Mouse (Mus musculus) heart, embryonic 15.5 days (tissue): ENCODE measurements around the gene Ccnd3. TPM values are rescaled to one million over a fixed set of nuclear protein-coding genes. Genes with fewer than 3 reads are reported as not detected.

Experiments used
- ATAC-seq: fragments of 200-750 bp; cut with Nextera tagmentation; replicated peaks from 2 replicates; pipeline ENCODE4 v1.8.0; 2017; ENCODE audit warnings: low read depth, moderate TSS enrichment; ENCODE audit not compliant: insufficient number of reproducible peaks, insufficient read depth, low FRiP score
- H3K27ac ChIP-seq: fragments of 300-500 bp; sonication (generic); 2 replicates; pipeline ENCODE4 v1.5.1; 2015; ENCODE audit warnings: mild to moderate bottlenecking, inconsistent platforms
- H3K27me3 ChIP-seq: fragments of 300-500 bp; sonication (generic); 2 replicates; pipeline ENCODE4 v1.6.1; 2015; ENCODE audit warnings: inconsistent platforms
- H3K36me3 ChIP-seq: fragments of 300-500 bp; sonication (generic); 2 replicates; pipeline ENCODE4 v1.6.1; 2015; ENCODE audit warnings: mild to moderate bottlenecking, inconsistent platforms
- H3K4me1 ChIP-seq: fragments of 300-500 bp; sonication (generic); replicated peaks from 2 replicates; pipeline ENCODE4 v1.6.1; 2015; ENCODE audit warnings: inconsistent platforms
- H3K4me2 ChIP-seq: fragments of 300-500 bp; sonication (generic); 2 replicates; pipeline ENCODE4 v1.6.1; 2015; ENCODE audit warnings: inconsistent platforms, mild to moderate bottlenecking, moderate library complexity
- H3K4me3 ChIP-seq: fragments of 300-500 bp; sonication (generic); 2 replicates; pipeline ENCODE4 v1.5.1; 2015; ENCODE audit warnings: mild to moderate bottlenecking, inconsistent platforms
- H3K9ac ChIP-seq: fragments of 300-500 bp; sonication (generic); 2 replicates; pipeline ENCODE4 v1.6.1; 2015; ENCODE audit warnings: mild to moderate bottlenecking, inconsistent platforms
- H3K9me3 ChIP-seq: fragments of 300-500 bp; sonication (generic); replicated peaks from 2 replicates; pipeline ENCODE4 v1.6.1; 2016; ENCODE audit warnings: inconsistent platforms
- WGBS: fragments of 180-500 bp; shearing (Covaris S2); methylation state at CpG from one replicate; pipeline ENCODE4 v1.1.7; 2015; ENCODE audit warnings: mixed read lengths; 5-methylcytosine and 5-hydroxymethylcytosine counted together
- polyA plus RNA-seq: library from polyadenylated mRNA; unstranded; fragments of >200 nt; fragmentation: Nextera tagmentation; extraction: Ambion mirVana; gene quantifications from 2 replicates; pipeline ENCODE4 v1.2.1, GENCODE M21; 2015

Gene Ccnd3
- polyA plus RNA-seq, 1 experiment from 2014 or later, result 369 TPM

DNA sequence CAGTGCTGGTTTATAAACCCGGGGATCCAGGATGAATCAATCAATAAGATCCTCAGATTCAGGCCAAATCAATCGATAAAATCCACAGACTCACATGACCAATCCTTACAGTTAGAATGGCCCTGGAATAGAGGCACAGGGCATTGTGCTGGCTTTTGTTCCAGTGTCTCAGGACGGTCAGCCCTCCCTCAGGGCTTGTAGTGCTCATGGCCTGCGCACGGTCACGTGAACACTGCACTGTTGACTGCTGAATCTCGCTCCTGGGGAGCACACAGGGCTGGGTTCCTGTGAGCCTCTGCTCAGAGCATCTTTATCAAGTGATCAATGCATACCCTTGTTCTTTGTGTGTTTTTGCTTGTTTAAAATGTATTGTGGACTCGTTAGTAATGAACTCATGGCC is 24.1 kb downstream of the Ccnd3 start:
- no peak for ATAC-seq
- Histone ChIP-seq H3K9ac (no peak overlapping the region), H3K9me3 (no peaks in the 10 kb centered on the region), H3K36me3 (no peaks in the 10 kb centered on the region), H3K27me3 (no peaks in the 10 kb centered on the region), H3K4me2 (no peak overlapping the region), H3K4me3 (no peak overlapping the region), H3K4me1 (peaks cover 41% of the 10 kb centered on the region), H3K27ac (peak overlapping the region; percentile 29; the same call in 1 of the 2 replicates)
- 77% methylated on average over 8 of the region's 8 CpGs for WGBS

DNA sequence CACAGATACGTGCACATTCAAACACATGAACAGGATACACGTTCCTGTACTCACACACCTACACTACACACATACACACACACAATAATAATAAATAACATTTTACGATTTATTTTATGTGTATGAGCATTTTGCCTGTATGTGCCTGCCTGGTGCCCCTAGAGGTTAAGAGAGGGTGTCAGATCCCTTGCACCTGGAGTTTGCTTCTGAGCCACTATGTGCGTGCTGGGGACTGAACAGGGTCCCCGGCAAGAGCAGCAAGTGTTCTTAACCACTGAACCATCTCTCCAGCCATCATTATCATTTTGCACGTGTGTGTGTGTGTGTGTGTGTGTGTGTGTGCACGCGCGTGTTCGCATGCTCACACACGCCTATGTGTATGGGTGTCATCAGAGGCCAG is 24.7 kb downstream of the Ccnd3 start:
- Histone ChIP-seq H3K9ac (no peak overlapping the region), H3K9me3 (no peaks in the 10 kb centered on the region), H3K4me3 (no peak overlapping the region), H3K4me2 (no peak overlapping the region), H3K27me3 (no peaks in the 10 kb centered on the region), H3K36me3 (no peaks in the 10 kb centered on the region), H3K4me1 (peaks cover 34% of the 10 kb centered on the region), H3K27ac (no peak overlapping the region)
- 93% methylated on average over 11 of the region's 11 CpGs for WGBS
- no peak for ATAC-seq

DNA sequence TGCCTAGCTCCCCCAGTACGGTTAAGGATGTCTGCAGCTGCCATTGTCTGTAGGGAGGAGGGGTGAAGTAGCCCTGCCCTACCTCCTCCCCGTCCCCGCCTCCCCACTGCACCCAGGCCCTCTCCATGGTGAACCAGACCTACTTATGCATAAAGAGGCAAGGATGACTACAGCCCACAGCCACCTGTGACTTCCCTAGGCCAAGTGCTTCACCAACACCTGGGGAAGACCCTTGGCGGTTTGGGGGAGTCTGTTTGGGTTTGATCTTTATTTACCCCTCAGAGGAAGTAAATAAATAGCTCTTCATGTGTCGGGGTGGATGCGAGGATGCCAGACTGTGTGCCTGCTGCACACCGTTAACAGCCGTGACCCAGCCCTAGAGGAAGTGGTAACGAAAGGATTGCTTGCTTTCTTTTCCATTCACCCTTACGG is 26.6 kb downstream of the Ccnd3 start:
- ATAC-seq, result no peak
- H3K36me3 ChIP-seq, result no peaks in the 10 kb centered on the region
- H3K27ac ChIP-seq, result no peak overlapping the region
- H3K4me2 ChIP-seq, result no peak overlapping the region
- WGBS, result 61% methylated on average over 10 of the region's 10 CpGs
- no peak overlapping the region for H3K9ac ChIP-seq
- peaks cover 31% of the 10 kb centered on the region for H3K4me1 ChIP-seq
- H3K27me3 ChIP-seq, result no peaks in the 10 kb centered on the region
- H3K4me3 ChIP-seq, result no peak overlapping the region
- no peaks in the 10 kb centered on the region for H3K9me3 ChIP-seq

DNA sequence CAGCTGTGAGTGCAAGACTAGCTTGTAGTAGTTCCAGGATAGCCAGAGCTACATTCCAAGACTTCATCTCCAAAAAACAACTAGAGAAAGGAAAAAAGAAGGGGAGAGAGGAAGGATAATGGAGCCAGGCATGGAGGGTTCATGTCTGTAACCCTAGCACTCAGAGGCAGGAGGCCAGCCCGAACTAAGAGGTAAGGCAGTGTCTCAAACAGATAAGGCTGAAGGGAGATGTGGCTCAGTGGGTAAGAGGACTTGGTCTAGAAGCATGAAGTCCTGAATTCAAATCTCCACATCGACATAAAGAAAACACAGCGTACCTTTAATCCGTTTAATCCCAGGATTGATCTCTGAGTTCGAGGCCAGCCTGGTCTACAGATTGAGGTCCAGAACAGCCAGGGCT is 27.5 kb downstream of the Ccnd3 start:
- no peak overlapping the region for H3K27ac ChIP-seq
- H3K9me3 ChIP-seq, result no peaks in the 10 kb centered on the region
- 89% methylated on average over 5 of the region's 5 CpGs for WGBS
- H3K36me3 ChIP-seq, result no peaks in the 10 kb centered on the region
- H3K4me2 ChIP-seq, result no peak overlapping the region
- peaks cover 22% of the 10 kb centered on the region for H3K4me1 ChIP-seq
- H3K27me3 ChIP-seq, result no peaks in the 10 kb centered on the region
- no peak overlapping the region for H3K4me3 ChIP-seq
- H3K9ac ChIP-seq, result no peak overlapping the region
- ATAC-seq, result no peak

DNA sequence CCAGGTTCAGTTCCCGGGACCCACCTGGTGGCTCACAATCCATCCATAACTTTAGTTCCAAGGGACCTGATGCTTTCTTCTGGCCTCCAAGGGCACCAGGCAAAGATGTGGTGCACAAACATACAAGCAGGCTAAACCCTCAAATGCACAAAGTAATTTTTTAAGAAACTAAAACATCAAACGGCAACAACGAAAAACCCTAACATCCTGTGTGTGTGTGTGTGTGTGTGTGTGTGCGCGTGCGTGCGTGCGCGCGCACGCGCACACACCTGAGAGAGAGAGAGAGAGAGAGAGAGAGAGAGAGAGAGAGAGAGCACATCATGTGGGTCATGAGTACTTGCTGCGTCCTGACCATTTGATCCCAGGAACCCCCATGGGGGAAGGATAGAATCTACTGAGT is 28.8 kb downstream of the Ccnd3 start:
- Histone ChIP-seq H3K4me2 (no peak overlapping the region), H3K9me3 (no peaks in the 10 kb centered on the region), H3K4me1 (peaks cover 9% of the 10 kb centered on the region), H3K27ac (no peak overlapping the region), H3K27me3 (no peaks in the 10 kb centered on the region), H3K4me3 (no peak overlapping the region), H3K36me3 (no peaks in the 10 kb centered on the region), H3K9ac (no peak overlapping the region)
- WGBS, result 97% methylated on average over 13 of the region's 13 CpGs
- ATAC-seq, result no peak

DNA sequence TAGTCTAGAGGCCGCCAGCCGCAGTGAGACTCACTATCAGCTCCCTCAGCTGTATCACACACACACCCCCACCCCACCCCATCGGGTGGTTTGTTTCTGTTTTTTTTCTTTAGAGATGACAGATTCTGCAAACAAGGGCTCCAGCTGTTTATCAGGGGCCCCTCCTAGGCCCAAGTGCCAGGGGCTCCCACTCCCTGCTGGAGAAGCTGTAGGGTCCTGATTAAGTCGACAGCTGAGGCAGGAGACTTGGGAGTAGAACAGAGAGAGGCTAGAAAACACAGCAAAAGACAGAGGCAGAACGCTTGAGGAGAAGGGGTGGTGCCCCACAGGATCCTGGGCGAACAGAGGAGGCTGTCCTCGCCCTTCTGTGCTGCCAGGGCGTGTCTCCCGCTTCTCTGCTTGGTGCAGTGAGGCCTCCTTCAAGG is 31.0 kb downstream of the Ccnd3 start:
- Histone ChIP-seq H3K27ac (no peak overlapping the region), H3K4me3 (no peak overlapping the region), H3K9ac (no peak overlapping the region), H3K27me3 (no peaks in the 10 kb centered on the region), H3K4me1 (0 out of 2 replicates have a peak, but pooled peaks cover 5% of the 10 kb centered on the region), H3K9me3 (no peaks in the 10 kb centered on the region), H3K36me3 (no peaks in the 10 kb centered on the region), H3K4me2 (no peak overlapping the region)
- ATAC-seq, result no peak
- 52% methylated on average over 9 of the region's 9 CpGs for WGBS

DNA sequence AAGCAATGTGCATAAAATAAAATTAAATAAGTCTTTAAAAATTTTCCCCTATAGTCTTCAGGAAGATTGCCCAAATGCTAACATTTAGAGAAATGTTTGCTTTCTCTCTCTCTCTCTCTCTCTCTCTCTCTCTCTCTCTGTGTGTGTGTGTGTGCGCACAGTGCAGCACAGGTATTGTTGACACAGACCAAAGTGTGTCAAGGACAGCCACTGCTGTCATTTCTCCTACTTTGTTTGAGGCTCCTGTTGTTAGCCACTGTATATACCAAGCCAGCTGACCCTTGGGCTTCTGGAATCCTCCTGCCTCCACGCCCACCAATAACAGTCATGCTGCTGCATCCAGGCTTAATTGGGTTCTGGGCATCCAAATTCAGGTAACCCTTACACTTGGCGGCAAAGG is 33.2 kb downstream of the Ccnd3 start:
- Histone ChIP-seq H3K36me3 (no peaks in the 10 kb centered on the region), H3K27me3 (no peaks in the 10 kb centered on the region), H3K4me1 (peaks cover 8% of the 10 kb centered on the region; the same call in 1 of the 2 replicates), H3K4me3 (no peak overlapping the region), H3K9me3 (no peaks in the 10 kb centered on the region), H3K27ac (no peak overlapping the region), H3K4me2 (no peak overlapping the region), H3K9ac (no peak overlapping the region)
- no peak for ATAC-seq
- 93% methylated on average over 3 of the region's 3 CpGs for WGBS

DNA sequence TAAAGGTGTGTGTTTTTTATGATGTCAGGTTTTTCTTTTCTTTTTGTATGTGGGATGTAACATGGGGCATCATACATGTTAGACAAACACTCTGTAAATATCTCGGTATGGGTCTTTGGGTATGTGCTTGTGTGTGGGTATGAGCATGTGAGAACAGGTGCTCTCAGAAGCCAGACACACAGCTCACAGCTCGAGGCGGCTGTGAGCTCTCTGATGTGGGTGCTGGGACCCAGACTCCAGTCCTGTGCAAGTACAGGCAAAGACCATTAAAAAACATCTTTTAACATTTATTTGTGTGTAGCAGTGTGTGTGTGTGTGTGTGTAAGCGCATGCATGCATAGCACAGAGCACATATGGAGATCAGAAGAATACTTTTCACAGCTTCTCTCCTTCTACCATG is 34.3 kb downstream of the Ccnd3 start:
- ATAC-seq, result no peak
- no peak overlapping the region for H3K9ac ChIP-seq
- no peaks in the 10 kb centered on the region for H3K9me3 ChIP-seq
- no peak overlapping the region for H3K4me2 ChIP-seq
- H3K27ac ChIP-seq, result no peak overlapping the region
- no peak overlapping the region for H3K4me3 ChIP-seq
- 84% methylated on average over 4 of the region's 4 CpGs for whole genome bisulfite sequencing
- no peaks in the 10 kb centered on the region for H3K27me3 ChIP-seq
- H3K4me1 ChIP-seq, result peaks cover 8% of the 10 kb centered on the region; the same call in 1 of the 2 replicates
- no peaks in the 10 kb centered on the region for H3K36me3 ChIP-seq

DNA sequence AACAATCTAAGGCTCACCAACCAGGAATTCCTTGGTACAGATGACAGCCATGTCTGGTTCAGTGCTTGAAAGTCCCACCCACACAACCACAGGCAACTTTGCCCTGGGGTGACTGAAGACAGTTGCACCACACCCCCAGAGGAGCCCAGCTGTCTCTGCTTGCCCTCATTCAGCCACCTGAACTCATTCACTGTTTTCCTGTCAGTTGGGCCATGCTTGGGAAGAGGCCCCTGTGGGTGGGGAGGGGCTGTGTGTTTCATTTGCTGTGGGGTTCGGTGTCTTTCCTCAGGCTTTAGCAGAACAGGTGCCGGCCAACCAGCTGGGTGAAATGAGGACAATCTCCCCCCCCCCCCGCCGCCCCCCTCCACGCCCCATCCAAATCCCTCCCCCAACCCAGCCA is 37.2 kb downstream of the Ccnd3 start:
- no peak for ATAC-seq
- H3K4me2 ChIP-seq, result no peak overlapping the region
- H3K27me3 ChIP-seq, result no peaks in the 10 kb centered on the region
- 67% methylated on average over 4 of the region's 5 CpGs for WGBS
- H3K27ac ChIP-seq, result no peak overlapping the region
- no peak overlapping the region for H3K4me3 ChIP-seq
- H3K9me3 ChIP-seq, result no peaks in the 10 kb centered on the region
- peaks cover 7% of the 10 kb centered on the region; the same call in 1 of the 2 replicates for H3K4me1 ChIP-seq
- no peaks in the 10 kb centered on the region for H3K36me3 ChIP-seq
- H3K9ac ChIP-seq, result no peak overlapping the region

DNA sequence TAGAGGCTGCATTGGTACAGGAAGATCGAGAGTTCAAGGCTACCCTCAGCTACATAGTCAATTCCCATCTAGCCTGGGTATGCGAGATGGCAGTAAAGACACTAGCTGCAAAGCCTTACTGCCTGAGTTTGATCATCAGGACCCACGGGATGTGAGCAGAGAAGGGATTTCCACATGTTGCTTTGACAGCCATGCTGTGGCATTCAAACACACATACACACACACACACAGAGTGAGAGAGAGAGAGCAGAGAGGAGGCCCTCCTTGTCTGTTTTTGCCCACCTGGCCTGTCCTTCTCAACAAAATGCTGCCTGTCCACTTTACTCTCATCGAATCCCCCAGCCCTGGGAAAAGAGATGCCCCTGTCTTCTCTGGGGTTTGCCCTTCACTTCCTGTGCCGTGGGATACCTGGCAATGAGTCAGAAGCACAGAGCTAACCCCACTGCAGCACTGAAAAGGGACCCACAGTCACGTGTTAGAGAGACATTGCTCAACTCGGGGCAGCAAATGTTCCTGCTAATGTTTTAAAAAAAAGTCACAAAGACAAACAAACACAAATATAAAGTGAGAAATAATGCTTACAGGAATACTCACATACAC is 38.3 kb downstream of the Ccnd3 start:
- Histone ChIP-seq H3K4me3 (no peak overlapping the region), H3K4me2 (no peak overlapping the region), H3K27ac (no peak overlapping the region), H3K36me3 (no peaks in the 10 kb centered on the region), H3K27me3 (no peaks in the 10 kb centered on the region), H3K4me1 (peaks cover 7% of the 10 kb centered on the region; the same call in 1 of the 2 replicates), H3K9ac (no peak overlapping the region), H3K9me3 (no peaks in the 10 kb centered on the region)
- ATAC-seq, result no peak
- WGBS, result 66% methylated on average over 7 of the region's 7 CpGs

DNA sequence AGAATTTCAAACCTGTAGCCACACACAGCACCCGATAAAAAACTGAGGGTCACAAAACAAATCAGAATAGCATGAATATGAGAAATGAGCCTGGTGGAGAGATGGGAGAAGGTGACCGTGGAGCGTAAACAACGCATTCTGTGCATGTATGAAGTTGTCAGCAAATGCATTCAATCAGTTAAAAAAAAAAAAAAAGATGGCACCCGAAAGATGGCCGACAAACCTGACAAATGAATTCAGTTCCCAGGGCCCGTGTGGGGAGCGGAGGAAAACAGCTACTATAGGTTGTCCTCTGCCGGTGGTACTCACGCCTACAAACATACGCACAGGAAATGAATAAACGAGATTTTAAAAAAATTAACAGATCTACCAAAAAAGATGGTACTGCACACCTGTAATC is 40.3 kb downstream of the Ccnd3 start:
- ATAC-seq, result no peak

DNA sequence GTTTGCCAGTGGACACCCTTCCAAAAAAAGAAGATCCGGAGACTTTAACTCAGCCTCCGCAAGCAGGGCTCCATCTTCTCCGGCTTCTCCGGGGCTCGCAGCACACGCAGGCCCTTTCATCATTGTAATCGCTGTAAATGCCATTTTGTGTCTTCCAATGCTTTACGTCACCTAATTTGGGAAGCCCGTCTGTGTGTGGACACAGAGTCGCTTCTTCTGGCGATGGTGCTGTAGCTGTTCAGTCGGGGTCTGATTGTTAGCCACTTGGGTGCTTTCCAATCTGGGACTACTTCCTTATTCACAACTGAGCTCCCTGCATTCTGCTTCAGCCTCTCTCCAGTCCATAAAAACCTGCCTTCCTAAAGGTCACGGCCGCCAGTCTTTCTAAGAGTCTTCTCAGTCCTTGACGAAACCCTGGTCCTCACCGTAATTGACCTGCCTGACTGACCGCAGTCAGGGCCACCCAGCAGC is 41.0 kb downstream of the Ccnd3 start:
- Histone ChIP-seq H3K4me3 (no peak overlapping the region), H3K4me1 (peaks cover 7% of the 10 kb centered on the region; the same call in 1 of the 2 replicates), H3K9me3 (no peaks in the 10 kb centered on the region), H3K27ac (no peak overlapping the region), H3K9ac (no peak overlapping the region), H3K36me3 (no peaks in the 10 kb centered on the region), H3K4me2 (no peak overlapping the region), H3K27me3 (no peaks in the 10 kb centered on the region)
- ATAC-seq, result no peak; the same call in 1 of the 2 replicates
- WGBS, result 75% methylated on average over 17 of the region's 17 CpGs

More for the DNA sequence above, 40.3 kb downstream of the Ccnd3 start:
- Histone ChIP-seq H3K27me3 (no peaks in the 10 kb centered on the region), H3K9me3 (no peaks in the 10 kb centered on the region), H3K4me3 (no peak overlapping the region), H3K36me3 (no peaks in the 10 kb centered on the region), H3K4me1 (peaks cover 7% of the 10 kb centered on the region; the same call in 1 of the 2 replicates), H3K4me2 (no peak overlapping the region), H3K27ac (no peak overlapping the region), H3K9ac (no peak overlapping the region)
- 88% methylated on average over 12 of the region's 12 CpGs for WGBS
